Mouse (Mus musculus): Measurements from ENCODE around the gene Taok2. TPM values are rescaled to one million over a fixed set of nuclear protein-coding genes. Genes with fewer than 3 reads are reported as not detected.

The Taok2 gene
- polyA plus RNA-seq, 1 experiment, result 45.4 TPM

GRCm38 (mm10) chr7:126817595-126817994, 66.9 kb downstream of the Taok2 start:
- no peak overlapping the region for H3K27ac ChIP-seq (ENCODE audit: insufficient read depth, low read length)
- no peak overlapping the region for H3K4me3 ChIP-seq (ENCODE audit: insufficient read depth, low read length)
- no peaks in the 10 kb centered on the region for H3K4me1 ChIP-seq (ENCODE audit: control insufficient read depth, insufficient read depth, low read length)
- TF ChIP-seq CTCF (IDR thresholded peaks at IDR 0.05; ENCODE audit: borderline replicate concordance, insufficient read depth, low read length) (no peak), POLR2A (IDR thresholded peaks at IDR 0.05; ENCODE audit: low read depth, low read length) (no peak)

DNA sequence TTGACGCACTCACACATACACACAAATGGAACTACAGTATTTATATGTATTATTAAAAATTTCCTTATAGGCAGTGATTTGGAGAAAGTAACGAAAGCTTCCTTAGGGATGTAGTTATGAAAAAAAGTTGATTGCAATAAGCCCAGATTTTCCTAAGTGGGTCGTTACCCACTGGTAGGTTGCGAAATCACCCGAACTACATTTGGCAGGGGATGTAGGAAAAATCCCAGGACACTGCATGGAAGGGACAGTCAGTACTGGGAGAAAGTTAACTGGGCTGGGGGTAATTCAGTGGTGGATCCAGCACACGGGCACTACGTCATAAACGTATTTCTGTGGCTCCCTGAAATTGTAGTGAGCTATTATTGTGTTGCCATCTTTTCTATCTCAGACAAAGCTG, 68.0 kb downstream of the Taok2 start:
- H3K4me1 ChIP-seq (ENCODE audit: control insufficient read depth, insufficient read depth, low read length), result no peaks in the 10 kb centered on the region
- TF ChIP-seq CTCF (IDR thresholded peaks at IDR 0.05; ENCODE audit: borderline replicate concordance, insufficient read depth, low read length) (no peak), POLR2A (IDR thresholded peaks at IDR 0.05; ENCODE audit: low read depth, low read length) (no peak)
- H3K4me3 ChIP-seq (ENCODE audit: insufficient read depth, low read length), result no peak overlapping the region
- no peak overlapping the region for H3K27ac ChIP-seq (ENCODE audit: insufficient read depth, low read length)

DNA sequence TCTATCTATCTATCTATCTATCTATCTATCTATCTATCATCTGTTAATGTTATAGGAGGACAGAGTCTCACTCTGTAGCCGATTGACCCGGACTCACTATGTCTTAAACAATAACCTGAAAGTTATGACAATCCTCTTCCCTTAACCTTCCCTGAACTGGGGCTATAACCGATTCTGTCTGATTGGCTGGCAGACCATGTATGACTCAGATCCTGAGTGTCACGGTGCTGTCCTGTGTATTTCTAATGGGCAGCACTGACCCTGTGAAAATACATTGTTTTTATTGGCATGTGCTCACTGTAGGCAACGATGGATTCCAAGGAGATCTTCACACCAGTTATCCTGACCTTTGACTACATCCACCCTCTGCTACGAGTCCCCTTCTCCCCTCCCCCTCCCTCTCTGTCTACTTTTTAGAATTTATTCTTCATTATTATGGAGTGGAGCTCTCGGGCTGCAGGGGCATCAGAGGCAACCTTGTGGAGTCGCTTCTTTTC, 68.7 kb downstream of the Taok2 start:
- Histone ChIP-seq H3K4me1 (ENCODE audit: control insufficient read depth, insufficient read depth, low read length) (no peaks in the 10 kb centered on the region), H3K4me3 (ENCODE audit: insufficient read depth, low read length) (no peak overlapping the region), H3K27ac (ENCODE audit: insufficient read depth, low read length) (no peak overlapping the region)
- no peak for TF ChIP-seq POLR2A (IDR thresholded peaks at IDR 0.05; ENCODE audit: low read depth, low read length)
- no peak for TF ChIP-seq CTCF (IDR thresholded peaks at IDR 0.05; ENCODE audit: borderline replicate concordance, insufficient read depth, low read length)

Other genes starting within 250 kb of the Taok2 start
- 17.7 and 30.3 TPM in 2 replicates for gene Sgf29, start 235.4 kb downstream of the Taok2 start, polyA plus RNA-seq (2011; ENCODE audit: insufficient read length, low read depth, missing spikeins)
- gene Sult1a1, start 208.3 kb downstream of the Taok2 start, polyA plus RNA-seq (2011; ENCODE audit: insufficient read length, low read depth, missing spikeins), result 0.95 TPM in 1 of 2 replicates, not detected in the other
- gene Bola2, start 189.3 kb downstream of the Taok2 start, polyA plus RNA-seq (2011; ENCODE audit: insufficient read length, low read depth, missing spikeins), result 56.5 and 84.6 TPM in 2 replicates
- gene Slx1b, start 188.9 kb downstream of the Taok2 start, polyA plus RNA-seq (2011; ENCODE audit: insufficient read length, low read depth, missing spikeins), result 5.7 and 8.7 TPM in 2 replicates
- gene Coro1a, start 176.9 kb downstream of the Taok2 start, polyA plus RNA-seq (2011; ENCODE audit: insufficient read length, low read depth, missing spikeins), result 1.0 and 6.5 TPM in 2 replicates
- gene Mapk3, start 125.1 kb downstream of the Taok2 start, polyA plus RNA-seq (2011; ENCODE audit: insufficient read length, low read depth, missing spikeins), result 132 and 145 TPM in 2 replicates
- 2.8 and 3.6 TPM in 2 replicates for gene Gdpd3, start 118.4 kb downstream of the Taok2 start, polyA plus RNA-seq (2011; ENCODE audit: insufficient read length, low read depth, missing spikeins)
- 58.8 and 62.2 TPM in 2 replicates for gene Ypel3, start 107.7 kb downstream of the Taok2 start, polyA plus RNA-seq (2011; ENCODE audit: insufficient read length, low read depth, missing spikeins)
- gene Tbx6, start 103.2 kb downstream of the Taok2 start, polyA plus RNA-seq (2011; ENCODE audit: insufficient read length, low read depth, missing spikeins), result 0.49 TPM in 1 of 2 replicates, not detected in the other
- gene Ppp4c, start 92.2 kb downstream of the Taok2 start, polyA plus RNA-seq (2011; ENCODE audit: insufficient read length, low read depth, missing spikeins), result 106 and 118 TPM in 2 replicates
- gene Fam57b, start 87.0 kb downstream of the Taok2 start, polyA plus RNA-seq (2011; ENCODE audit: insufficient read length, low read depth, missing spikeins), result 0.37 and 1.2 TPM in 2 replicates
- not detected in 2 replicates for gene 4930451I11Rik, start 53.1 kb downstream of the Taok2 start, polyA plus RNA-seq (2011; ENCODE audit: insufficient read length, low read depth, missing spikeins)
- gene Doc2a, start 37.3 kb downstream of the Taok2 start, polyA plus RNA-seq (2011; ENCODE audit: insufficient read length, low read depth, missing spikeins), result not detected in 2 replicates
- gene Hirip3, start 22.7 kb downstream of the Taok2 start, polyA plus RNA-seq (2011; ENCODE audit: insufficient read length, low read depth, missing spikeins), result 20.5 and 40.2 TPM in 2 replicates
- gene Ino80e, start 22.3 kb downstream of the Taok2 start, polyA plus RNA-seq (2011; ENCODE audit: insufficient read length, low read depth, missing spikeins), result 54.0 and 63.0 TPM in 2 replicates
- 30.7 and 33.6 TPM in 2 replicates for gene Tmem219, start 38.2 kb upstream of the Taok2 start, polyA plus RNA-seq (2011; ENCODE audit: insufficient read length, low read depth, missing spikeins)
- gene Kctd13, start 44.2 kb upstream of the Taok2 start, polyA plus RNA-seq (2011; ENCODE audit: insufficient read length, low read depth, missing spikeins), result 9.0 and 9.1 TPM in 2 replicates
- 0.30 TPM in 1 of 2 replicates, not detected in the other for gene Asphd1, start 64.9 kb upstream of the Taok2 start, polyA plus RNA-seq (2011; ENCODE audit: insufficient read length, low read depth, missing spikeins)
- gene Sez6l2, start 65.9 kb upstream of the Taok2 start, polyA plus RNA-seq (2011; ENCODE audit: insufficient read length, low read depth, missing spikeins), result not detected in 2 replicates
- 134 and 139 TPM in 2 replicates for gene Cdipt, start 91.2 kb upstream of the Taok2 start, polyA plus RNA-seq (2011; ENCODE audit: insufficient read length, low read depth, missing spikeins)
- gene Cdiptos, start 91.4 kb upstream of the Taok2 start, polyA plus RNA-seq (2011; ENCODE audit: insufficient read length, low read depth, missing spikeins), result 1.7 TPM in 1 of 2 replicates, not detected in the other
- gene Mvp, start 129.9 kb upstream of the Taok2 start, polyA plus RNA-seq (2011; ENCODE audit: insufficient read length, low read depth, missing spikeins), result 32.2 and 47.6 TPM in 2 replicates
- gene Pagr1b, start 131.8 kb upstream of the Taok2 start, polyA plus RNA-seq (2011; ENCODE audit: insufficient read length, low read depth, missing spikeins), result 21.7 and 25.6 TPM in 2 replicates
- 14.0 and 14.3 TPM in 2 replicates for gene Pagr1a, start 132.6 kb upstream of the Taok2 start, polyA plus RNA-seq (2011; ENCODE audit: insufficient read length, low read depth, missing spikeins)
- 13.5 and 15.7 TPM in 2 replicates for gene Gm42742, start 136.4 kb upstream of the Taok2 start, polyA plus RNA-seq (2011; ENCODE audit: insufficient read length, low read depth, missing spikeins)
- gene Prrt2, start 136.5 kb upstream of the Taok2 start, polyA plus RNA-seq (2011; ENCODE audit: insufficient read length, low read depth, missing spikeins), result 3.1 and 15.3 TPM in 2 replicates
- gene Maz, start 142.3 kb upstream of the Taok2 start, polyA plus RNA-seq (2011; ENCODE audit: insufficient read length, low read depth, missing spikeins), result 86.9 and 127 TPM in 2 replicates
- 22.5 and 37.4 TPM in 2 replicates for gene Kif22, start 157.8 kb upstream of the Taok2 start, polyA plus RNA-seq (2011; ENCODE audit: insufficient read length, low read depth, missing spikeins)
- not detected in 2 replicates for gene Zg16, start 202.6 kb upstream of the Taok2 start, polyA plus RNA-seq (2011; ENCODE audit: insufficient read length, low read depth, missing spikeins)
- 0.42 and 1.1 TPM in 2 replicates for gene AI467606, start 206.7 kb upstream of the Taok2 start, polyA plus RNA-seq (2011; ENCODE audit: insufficient read length, low read depth, missing spikeins)
- gene Qprt, start 237.5 kb upstream of the Taok2 start, polyA plus RNA-seq (2011; ENCODE audit: insufficient read length, low read depth, missing spikeins), result 0.25 TPM in 1 of 2 replicates, not detected in the other